ENCODE assay signal across 14 mouse cellular contexts in genomic region chr9:53143508-53143907, GRCm38 (mm10).
"Had no signal": no experiment of that assay in that cellular context is flagged by ENCODE, and none has a peak within 500 bp of the region (broad histone marks: within the 10 kb centered on the region; RNA-seq: fewer than 3 reads in every experiment).

No protein-coding gene starts in this region.

- DNase-seq: gastrocnemius, postnatal 25 days; heart, adult 11 months had no signal

- H3K9ac ChIP-seq: embryonic facial prominence, embryonic 12.5 days; embryonic facial prominence, embryonic 13.5 days; embryonic facial prominence, embryonic 15.5 days; forebrain, embryonic 12.5 days; forebrain, embryonic 13.5 days; forebrain, embryonic 15.5 days; forebrain, postnatal 0 days had no signal

- H3K9me3 ChIP-seq: embryonic facial prominence, embryonic 10.5 days; embryonic facial prominence, embryonic 12.5 days; embryonic facial prominence, embryonic 13.5 days; embryonic facial prominence, embryonic 15.5 days; forebrain, embryonic 10.5 days; forebrain, embryonic 12.5 days; forebrain, embryonic 13.5 days; forebrain, embryonic 15.5 days had no signal

- H3K4me3 ChIP-seq: embryonic facial prominence, embryonic 10.5 days; embryonic facial prominence, embryonic 12.5 days; embryonic facial prominence, embryonic 13.5 days; embryonic facial prominence, embryonic 15.5 days; erythroblast, embryonic 14.5 days; forebrain, embryonic 10.5 days; forebrain, embryonic 12.5 days; forebrain, embryonic 13.5 days; forebrain, embryonic 15.5 days; gastrocnemius, adult 2 months; heart, adult 2 months had no signal

- H3K36me3 ChIP-seq: embryonic facial prominence, embryonic 10.5 days; embryonic facial prominence, embryonic 12.5 days; embryonic facial prominence, embryonic 13.5 days; embryonic facial prominence, embryonic 15.5 days; forebrain, embryonic 10.5 days; forebrain, embryonic 12.5 days; forebrain, embryonic 15.5 days had no signal

- H3K4me2 ChIP-seq: embryonic facial prominence, embryonic 12.5 days; embryonic facial prominence, embryonic 13.5 days; embryonic facial prominence, embryonic 15.5 days; forebrain, embryonic 12.5 days; forebrain, embryonic 13.5 days; forebrain, embryonic 15.5 days had no signal

- H3K27ac ChIP-seq: embryonic facial prominence, embryonic 10.5 days; embryonic facial prominence, embryonic 12.5 days; embryonic facial prominence, embryonic 13.5 days; embryonic facial prominence, embryonic 15.5 days; forebrain, embryonic 10.5 days; forebrain, embryonic 12.5 days; forebrain, embryonic 13.5 days; forebrain, embryonic 15.5 days; gastrocnemius, adult 2 months; heart, adult 2 months had no signal

- H3K27me3 ChIP-seq: embryonic facial prominence, embryonic 12.5 days; embryonic facial prominence, embryonic 13.5 days; embryonic facial prominence, embryonic 15.5 days; forebrain, embryonic 12.5 days; forebrain, embryonic 13.5 days; forebrain, embryonic 15.5 days had no signal

- H3K4me1 ChIP-seq: embryonic facial prominence, embryonic 10.5 days; embryonic facial prominence, embryonic 12.5 days; embryonic facial prominence, embryonic 13.5 days; embryonic facial prominence, embryonic 15.5 days; forebrain, embryonic 10.5 days; forebrain, embryonic 12.5 days; forebrain, embryonic 13.5 days; forebrain, embryonic 15.5 days had no signal
